Mouse (Mus musculus): ENCODE results near the gene Arsj. TPM values are rescaled to one million over a fixed set of nuclear protein-coding genes. Genes with fewer than 3 reads are reported as not detected.

Arsj gene
- not detected for total RNA-seq (2023)

GRCm38 (mm10) chr3:126363568-126364505, at the start of gene Arsj:
Arsj (plus strand) TSS chr3:126363684.

Other genes with a start within 250 kb of the Arsj start
- gene Camk2d, start 232.6 kb downstream of the Arsj start, total RNA-seq (2023) = 10 to 100 TPM in 1 of 2 experiments, 1 to 10 TPM in 1; 6.3 to 10.8 TPM

Measured in neutrophil, adult 59 days (primary cell).